Mouse (Mus musculus): ENCODE results near the gene Strip2.

The Strip2 gene

GRCm38 (mm10) chr6:30009204-30009603, 92.4 kb downstream of the Strip2 start:
- DNase-seq (ENCODE audit: low spot score) = no peak

Measured in retina, embryonic 14.5 days (tissue).